Mouse (Mus musculus): ENCODE measurements around the gene Aktip. TPM values are rescaled to one million over a fixed set of nuclear protein-coding genes. Genes with fewer than 3 reads are reported as not detected.

The Aktip gene
- total RNA-seq, 2 experiments from 2014 or later = 31.6 to 40.4 TPM

DNA sequence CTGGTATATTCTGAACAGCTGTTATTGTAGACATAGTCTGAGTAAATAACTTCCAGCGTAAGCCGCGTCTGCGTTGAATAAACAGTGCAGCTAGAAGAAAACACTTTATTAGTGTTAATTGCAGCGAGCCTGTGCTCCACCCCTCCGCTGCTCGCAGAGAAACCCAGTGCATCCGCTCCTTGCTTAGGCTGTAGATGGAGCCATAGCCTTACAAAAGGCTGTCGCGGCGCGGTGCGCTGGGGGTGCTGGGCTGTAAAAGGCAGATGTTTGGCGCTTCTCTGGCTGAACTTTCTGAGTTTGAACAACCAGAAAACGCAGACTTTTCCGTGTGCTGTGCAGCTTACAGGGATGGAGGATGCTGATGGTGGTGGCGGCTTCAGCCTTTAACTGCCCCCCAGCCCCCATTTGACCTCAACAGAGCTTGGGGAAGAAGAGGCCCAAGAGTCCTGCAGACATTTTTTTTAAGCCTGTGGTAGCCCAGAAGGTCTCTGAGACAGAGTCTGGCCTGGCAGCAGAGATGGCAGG, 8.9 kb downstream of the Aktip start:
- peak; percentile 79 for DNase-seq

DNA sequence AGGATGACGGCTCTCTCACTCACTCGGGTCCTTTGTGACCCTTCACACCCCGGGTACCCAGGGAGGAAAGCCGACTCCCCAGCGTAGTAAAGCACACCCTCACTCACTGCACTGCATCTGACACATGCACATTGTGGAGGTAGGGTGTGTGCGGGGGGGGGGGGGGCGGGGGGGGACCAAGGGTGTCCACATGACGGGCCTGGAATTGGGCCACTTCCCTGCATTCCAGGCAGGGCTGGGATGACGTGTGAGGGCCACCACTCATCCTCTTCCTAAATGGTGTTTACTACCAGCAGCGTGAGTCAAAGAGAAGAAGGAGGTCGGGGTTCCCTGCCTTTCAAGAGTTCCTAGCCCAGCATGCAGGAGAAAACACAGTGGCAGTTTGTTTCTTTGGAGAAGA, 11.6 kb downstream of the Aktip start:
- DNase-seq = no peak

DNA sequence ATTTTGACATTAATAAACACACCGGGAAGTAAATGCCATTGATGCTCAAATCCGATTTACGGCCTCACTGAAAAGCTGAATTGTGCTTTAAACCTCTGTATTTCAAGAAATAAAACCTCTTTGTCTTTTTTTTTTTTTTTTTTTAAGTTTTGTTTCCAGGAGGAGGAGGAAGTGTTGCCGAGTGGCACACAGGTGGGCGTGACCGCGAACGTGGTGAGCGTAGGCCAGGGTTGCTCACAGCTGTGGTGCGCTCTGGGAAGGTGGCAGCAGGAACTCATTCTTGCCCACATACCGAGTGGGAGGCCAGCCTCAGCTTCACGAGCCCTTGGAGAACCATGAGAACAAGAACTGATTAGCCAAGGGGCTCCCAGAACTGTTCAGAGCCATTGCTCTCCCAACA, 13.4 kb downstream of the Aktip start:
- no peak for DNase-seq

DNA sequence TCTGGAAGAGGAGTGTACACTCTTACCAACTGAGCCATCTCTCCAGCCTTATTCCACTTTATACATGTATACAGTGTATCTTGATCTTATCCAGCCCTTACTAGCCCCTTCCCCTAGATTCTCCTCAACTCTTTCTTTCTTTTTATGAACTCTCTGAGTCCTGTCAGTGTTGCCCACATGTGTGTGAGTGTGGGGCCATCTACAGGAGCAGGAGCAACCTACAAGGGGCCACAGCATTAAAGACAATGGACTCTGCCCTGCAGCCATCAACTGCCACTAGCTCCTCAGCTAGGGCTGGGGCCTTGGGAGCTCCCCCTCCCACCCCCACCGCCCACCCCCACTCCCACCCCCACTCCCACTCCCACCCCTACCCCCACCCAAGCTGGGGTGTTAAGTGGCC, 22.1 kb downstream of the Aktip start:
- no peak for DNase-seq

DNA sequence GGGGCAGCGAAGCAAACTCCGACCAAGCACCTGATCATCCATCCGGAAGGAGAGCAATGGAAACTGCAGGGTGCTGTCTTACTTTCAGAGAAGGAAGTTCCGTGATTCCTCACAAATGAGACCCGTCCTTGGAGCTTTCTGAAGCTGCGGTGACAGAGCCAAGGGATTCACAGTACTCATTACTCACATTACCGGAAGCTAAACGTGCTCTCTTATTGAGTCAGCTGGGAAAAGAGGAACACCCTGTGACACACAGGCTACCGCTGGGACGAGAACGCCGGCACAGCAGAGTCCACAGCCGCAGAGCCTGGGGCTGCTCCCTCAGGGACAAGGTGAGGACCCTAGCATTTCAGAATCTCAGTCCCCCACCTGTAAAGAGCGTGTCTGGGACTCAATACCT, 23.6 kb downstream of the Aktip start:
- no peak for DNase-seq

DNA sequence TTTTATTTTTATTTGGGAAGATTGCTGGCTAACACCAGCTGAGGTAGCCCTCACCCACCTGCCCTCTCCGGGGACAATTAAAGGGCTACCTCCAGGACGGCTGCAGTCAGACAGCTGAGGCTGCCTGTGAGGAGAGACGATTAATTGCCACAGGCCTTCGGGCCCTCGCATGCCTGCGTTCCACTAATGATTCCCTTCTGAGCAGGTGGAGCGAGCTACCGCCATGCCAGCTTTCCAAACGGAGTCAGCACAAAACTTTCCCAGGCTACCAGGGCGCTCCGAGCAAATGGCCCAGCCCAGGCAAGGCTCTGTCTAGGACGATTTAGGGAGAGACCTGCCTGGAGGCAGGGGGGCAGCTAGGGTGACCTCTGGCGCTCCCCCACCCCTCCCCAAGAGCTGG, 28.2 kb downstream of the Aktip start:
- no peak for DNase-seq

DNA sequence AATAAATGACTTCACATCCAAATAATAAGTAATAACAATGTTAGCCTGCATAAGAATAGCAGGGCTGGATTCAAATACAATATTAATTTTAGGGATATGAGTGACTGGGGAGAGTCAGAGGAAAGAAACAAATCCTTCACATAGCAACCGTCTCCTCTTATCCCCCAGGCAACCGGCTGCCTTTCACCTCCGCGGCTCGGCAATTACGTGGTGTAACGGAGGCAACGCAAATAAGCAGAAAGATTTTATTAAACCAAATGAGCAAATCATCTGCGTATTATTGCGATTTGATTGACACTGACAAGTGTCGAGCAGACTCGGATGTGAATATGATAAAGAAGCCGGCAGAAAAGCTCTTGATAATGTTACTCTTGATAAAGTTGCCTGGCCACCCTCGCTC, 28.9 kb downstream of the Aktip start:
- no peak for DNase-seq

DNA sequence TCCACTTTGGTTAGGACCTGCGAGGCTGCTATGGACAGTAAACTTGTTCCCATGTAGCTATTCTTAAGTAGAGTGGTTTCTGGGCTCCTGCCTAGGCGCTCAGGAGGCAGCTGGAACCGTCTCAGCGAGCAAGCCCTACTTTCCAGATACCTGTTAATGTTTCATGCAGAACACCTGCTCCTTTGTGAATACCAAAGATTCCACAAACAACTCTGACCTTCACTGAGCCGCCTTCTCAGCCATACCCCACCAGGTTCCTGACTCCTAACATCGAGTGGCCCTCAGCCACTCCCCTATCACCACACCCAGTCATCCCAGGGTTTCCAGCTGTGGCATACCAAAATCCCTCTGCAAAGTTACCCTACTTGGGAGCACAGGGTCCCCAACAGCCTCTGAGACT, 29.6 kb downstream of the Aktip start:
- DNase-seq = no peak

DNA sequence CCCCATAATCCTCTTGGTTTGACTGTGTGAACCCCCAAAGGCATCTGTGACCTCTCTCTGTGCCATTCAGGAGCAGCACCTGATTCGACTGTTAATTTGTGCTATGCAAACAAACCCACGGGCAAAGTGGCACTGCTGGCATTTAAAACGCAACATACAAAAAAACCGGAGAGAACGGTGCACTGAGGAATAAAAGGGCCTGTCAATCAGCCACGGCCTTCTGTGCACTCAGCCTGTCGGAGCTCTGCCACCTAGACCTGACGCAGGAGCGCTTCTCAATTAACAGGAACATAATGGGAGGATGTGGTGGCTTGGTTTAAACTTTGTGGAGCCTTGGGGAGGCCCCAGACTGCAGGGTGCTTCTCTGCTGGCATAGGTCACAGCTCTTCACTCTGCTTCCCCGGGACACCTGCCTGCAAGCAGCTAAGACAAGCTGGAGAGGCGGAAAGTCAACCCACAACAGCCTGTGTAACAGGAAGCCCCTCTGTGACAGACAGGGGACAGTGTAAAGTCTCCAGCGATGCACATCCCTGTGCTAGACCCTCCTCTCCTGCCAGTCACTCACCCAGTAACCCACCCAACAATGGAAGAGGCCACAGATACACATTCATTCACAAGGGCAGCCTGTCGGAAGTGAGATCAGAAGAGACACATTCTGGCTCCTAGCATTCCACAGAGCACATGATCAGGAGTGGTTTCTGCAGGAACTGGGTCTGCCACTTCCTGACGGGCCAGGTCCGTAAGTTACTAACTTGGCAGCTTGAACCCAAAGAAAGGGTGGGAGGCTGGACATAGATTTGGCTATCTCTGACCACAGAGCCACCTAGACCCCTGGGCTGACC, 39.6 kb downstream of the Aktip start:
- no peak for DNase-seq

DNA sequence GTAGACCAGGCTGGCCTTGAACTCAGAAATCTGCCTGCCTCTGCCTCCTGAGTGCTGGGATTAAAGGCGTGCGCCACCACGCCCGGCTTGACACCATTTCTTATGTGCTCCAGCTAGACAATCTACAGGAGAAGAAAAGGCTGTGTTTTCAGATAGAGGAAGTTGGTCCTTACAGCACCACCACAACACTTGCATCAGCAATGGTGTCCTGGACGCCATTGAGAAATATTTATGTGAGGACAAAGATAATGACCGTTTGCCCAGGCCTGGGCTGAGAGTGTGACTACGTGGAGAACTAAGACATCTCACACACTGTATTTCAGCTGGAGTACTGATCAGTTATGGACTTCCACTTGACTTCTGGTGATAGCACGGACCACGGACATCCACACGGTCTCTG, 41.2 kb downstream of the Aktip start:
- no peak for DNase-seq

DNA sequence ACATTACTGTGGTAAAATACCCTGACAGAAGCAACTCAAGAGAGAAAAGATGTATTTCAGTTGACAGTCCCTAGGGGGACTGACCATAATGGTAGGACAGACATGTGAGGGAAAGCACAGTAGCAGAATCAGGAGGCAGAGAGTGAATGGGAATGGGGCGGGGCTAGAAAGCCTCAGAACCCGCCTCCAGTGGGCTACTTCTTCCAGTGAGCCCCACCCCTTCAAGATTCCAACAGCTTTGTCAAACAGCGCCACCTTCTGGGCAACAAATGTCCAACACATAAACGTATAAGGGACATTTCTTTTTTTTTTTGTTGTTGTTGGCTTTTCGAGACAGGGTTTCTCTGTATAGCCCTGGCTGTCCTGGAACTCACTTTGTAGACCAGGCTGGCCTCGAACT, 45.2 kb downstream of the Aktip start:
- DNase-seq = no peak

DNA sequence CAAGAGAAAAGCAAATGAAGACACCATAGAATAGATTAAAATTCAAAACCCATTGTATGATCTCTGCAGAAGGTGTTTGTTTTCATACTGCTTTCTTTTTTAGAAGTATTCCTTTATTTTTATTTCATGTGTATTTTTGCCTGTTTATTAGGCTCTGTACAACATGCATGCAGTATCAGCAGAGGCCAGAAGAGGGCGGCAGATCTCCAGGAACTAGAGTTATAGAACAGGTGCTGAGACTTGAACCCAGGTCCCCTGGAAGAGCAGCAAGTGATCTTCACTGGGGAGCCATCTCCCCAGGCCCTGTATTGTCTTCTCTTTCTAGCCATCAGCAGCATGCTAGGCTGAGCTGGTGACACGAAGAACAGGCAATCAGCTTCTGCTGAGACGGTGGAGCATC, 45.9 kb downstream of the Aktip start:
- DNase-seq = no peak

DNA sequence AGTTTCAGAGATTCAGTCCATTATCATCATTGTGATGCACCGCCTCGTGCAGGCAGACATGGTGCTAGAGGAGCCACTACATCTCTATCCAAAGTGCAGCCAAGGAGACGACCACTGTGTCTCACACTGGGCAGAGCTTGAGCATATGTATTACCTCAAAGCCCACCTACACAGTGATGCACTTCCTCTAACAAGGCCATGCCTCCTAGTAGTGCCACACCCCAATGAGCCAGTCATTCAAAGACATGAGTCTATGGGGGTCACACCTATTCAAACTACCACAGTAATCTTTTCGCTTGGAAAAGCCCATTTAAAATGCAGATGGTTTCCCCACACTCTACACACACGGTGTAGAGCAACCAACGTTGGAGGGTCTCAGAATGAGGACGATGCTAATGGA, 48.2 kb downstream of the Aktip start:
- no peak for DNase-seq

DNA sequence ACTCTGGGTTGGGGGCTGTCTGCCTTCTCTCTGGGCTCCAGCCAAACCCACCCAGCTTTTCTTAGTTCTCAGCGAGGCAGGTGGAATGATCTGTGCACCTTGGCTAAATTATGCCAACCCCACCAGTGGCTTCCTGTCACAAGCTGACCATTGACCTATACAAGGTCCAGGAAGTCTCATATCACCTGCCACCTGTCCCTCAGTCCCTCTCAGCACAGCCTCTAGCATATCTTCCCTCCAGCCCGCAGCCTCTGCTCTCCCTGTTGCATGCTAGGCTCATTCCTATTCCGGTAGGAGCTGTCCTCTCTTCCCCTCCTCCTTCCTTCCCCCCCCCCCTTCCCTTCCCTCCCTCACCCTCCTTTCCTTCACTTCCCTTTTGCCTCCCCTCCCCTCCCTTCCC, 50.5 kb downstream of the Aktip start:
- DNase-seq = no peak

DNA sequence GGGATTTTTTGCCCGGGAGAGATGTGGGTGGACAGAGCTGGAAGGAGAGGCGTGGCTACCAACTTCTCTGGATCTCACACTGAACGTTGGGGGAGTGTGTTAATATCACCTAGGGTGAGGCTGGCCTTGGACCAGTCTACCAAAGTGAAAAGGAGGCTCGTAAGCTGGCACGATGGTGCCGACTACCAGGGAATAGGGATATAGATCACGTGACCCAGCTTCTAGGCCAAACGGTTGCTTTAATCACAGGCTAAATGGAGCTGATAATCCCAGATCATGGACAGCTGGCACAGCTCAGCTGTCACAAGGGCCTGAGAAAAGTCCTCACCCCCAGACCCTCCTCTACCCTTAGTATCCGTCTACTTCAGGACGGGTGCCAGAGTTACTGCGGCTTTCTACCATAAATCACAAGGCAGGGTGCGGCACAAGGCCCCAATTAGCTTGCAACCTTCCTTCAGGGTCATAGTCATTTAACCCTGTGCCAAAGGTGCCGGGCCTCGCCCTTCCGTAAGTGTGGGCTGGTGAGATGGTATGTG, 51.1 kb downstream of the Aktip start:
- peak; percentile 17 for DNase-seq

DNA sequence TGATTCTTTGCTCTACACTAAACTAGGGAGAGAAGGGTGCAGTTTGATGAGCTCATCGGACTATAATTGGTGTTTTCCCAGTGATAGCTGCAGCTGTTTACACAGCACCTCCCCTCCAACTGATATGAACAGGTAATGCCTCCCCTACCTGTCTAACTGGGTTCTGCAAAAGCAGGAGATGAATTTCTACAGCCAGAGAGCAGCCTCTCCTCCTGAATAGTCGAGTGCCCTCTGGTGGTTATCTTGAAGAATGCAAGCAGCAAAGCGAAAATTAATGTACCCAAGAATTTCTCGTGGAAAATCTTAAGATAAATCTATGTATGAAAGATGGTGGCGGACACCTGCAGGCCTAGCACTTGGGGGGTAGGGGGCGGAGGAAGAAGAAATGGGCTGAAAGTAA, 52.1 kb downstream of the Aktip start:
- peak; percentile 55 for DNase-seq

DNA sequence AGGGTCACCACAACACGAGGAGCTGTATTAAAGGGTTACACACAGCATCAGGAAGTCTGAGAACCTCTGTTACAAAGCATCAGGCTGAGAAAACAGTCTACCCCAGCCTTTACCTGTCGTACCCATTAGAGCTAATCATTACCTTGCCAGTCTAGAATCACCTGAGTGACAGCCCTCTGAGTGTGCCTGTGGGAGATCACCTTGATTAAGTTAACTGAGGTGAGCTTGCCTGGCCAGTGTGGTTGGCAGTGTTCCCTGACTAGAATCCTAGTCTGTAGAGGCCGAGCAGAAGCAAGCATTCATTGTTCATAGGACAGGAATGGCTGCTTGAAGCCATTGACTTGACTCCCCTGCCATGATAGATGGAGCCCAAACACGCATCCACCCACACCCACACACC, 58.9 kb downstream of the Aktip start:
- DNase-seq = no peak

DNA sequence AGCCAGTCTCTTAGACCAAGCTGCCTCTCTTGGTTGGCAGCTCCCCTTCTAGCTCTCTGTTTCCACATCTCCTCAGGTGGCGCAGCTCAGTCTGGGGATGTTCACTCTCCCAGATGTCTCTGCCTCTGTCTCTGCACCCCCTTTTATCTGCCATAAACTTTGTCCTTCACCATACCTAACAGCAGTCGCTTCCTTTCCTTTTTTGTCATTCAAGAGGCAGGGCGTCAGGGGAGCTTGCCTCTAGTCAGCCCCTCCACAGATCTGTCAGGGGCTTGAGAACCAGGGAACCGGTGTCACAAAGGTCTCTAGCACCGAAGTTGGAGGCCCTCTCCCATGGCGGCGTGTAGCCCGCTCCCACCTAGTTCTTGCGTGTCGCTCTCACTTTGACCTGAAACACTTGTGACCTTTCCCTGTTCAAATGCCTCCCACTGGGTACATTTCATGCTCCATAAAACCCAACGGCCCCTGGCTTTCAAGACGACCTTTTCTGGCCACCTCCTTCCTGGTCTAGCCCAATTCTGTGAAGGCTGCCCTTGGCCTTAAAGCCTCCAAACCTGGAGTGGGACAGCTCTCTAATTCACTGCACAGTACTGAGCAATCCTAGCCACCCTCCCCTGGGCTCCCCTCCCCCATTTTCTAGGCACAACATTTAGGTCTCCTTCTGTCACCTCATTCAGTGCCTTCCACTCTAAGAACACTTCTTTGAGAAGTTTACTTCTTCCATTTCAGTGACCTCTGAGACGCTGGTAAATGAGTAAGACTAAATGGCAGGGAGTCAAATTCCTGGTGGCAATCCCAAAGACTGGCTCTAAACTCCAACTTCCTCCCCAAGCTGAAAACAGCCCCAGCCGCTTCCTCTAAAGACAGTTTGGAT, 64.2 kb downstream of the Aktip start:
- DNase-seq = no peak

DNA sequence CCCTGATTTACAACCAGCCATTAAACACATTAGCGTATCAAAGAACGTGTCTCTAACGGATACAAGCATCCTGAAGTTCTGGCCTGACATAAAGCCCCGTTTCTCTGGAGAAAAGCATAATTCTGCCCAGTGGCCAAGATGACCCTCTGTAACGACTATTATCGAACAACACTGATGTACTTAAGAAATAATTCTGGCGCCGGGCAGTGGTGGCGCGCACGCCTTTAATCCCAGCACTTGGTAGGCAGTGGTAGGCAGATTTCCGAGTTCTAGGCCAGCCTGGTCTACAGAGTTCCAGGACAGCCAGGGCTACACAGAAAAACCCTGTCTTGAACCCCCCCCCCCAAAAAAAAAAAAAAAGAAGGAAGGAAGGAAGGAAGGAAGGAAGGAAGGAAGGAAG, 65.1 kb downstream of the Aktip start:
- no peak for DNase-seq

DNA sequence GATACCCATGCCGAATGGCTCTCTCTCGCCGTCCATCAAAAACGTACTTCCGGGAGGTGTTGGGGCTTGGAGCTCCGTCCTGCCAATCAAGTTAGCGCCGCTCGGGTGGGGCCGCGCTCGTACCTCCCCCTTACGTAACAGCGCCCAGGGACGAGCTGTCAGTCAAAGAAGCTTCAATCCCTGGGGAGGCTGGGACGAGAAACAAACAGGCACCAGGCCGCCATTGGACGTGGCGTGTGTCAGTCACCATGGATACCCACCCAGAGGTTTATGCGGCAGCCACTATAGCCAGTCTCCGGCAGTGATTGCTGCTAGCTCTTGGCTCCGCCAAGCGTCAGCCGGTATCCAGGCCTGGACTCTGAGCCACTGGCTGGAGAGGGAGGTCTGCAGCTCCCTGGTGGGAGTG, 65.7 kb downstream of the Aktip start:
- DNase-seq = peak; percentile 99

DNA sequence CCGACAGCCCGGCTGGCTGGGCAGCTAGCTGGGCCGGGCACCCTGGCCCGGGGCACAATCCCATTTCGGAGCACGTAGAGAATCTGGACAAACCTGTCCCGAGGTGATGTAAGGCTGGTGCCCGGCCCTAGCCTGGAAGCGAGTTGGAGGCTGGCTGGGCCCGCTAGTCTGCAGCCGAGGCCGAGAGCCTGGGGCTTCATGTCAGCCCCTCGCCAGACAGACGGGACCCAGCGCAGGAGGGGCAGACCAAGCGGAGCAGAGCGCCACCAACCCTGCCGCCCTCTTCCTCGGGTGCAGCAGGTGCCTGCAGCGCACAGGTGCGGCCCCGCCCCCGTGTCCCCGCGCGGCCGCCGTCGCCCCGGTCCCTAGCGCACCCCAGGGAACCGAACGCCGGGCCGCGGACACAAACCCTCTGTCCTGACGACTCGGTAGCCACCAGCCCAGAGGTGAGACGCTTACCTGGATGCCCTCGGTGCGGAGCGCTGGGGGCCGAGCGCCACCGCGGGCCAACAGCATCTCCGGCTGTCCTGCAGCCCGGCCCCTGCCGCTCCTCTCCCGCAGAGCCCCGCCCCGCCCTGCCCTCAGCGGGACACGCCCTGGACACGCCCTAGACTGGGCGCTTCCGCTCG, 66.2 kb downstream of the Aktip start:
- no peak for DNase-seq

DNA sequence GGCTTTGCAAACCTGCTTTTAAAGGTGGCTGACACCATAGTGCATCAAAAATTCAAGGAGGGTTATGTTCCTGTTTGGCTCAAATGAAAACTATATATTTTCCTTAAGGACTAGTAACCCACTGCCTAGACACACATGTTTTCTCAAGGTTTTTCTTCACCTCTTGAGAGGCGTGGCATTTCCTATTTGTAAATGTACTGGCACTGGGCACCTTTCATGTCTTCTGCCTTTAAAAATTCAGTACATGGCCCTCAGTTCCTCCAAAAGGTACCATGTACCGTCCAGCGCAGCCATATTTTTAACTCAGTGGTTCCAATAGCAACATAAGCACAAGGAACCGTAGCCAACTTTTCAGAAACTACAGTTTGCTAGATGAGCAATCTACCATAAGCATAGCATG, 67.0 kb downstream of the Aktip start:
- no peak for DNase-seq

DNA sequence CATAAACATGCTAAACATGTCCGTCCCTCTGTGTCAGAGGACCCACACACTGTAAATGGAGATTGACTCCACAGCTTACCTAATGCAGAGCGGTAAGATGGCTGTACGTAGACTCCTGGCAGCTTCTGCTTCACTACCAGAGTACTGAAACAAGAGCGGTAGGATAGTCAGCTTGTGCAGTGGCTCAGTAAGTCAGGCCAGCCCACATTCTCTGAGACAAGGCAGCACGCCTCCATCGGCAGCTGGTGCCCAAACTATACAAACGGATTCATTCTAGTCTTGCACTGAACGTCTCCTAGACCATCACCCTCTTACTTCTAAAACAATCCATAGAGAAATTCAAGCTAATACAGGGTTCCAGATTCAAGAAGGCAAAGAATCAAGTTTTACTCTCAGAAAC, 73.0 kb downstream of the Aktip start:
- no peak for DNase-seq
